Mouse (Mus musculus) midbrain, embryonic 11.5 days (tissue): ENCODE results near the gene Rasgrp2. TPM values are rescaled to one million over a fixed set of nuclear protein-coding genes. Genes with fewer than 3 reads are reported as not detected.

ENCODE experiments used
- ATAC-seq: fragments of 200-750 bp; cut with Nextera tagmentation; 2 replicates; pipeline ENCODE4 v1.8.0; 2017; ENCODE audit warnings: moderate TSS enrichment, moderate library complexity; ENCODE audit not compliant: low FRiP score
- DNase-seq: peaks from one replicate; pipeline ENCODE4 v3.0.0; 2015; ENCODE audit warnings: low spot score; ENCODE audit errors: missing footprints
- H3K27ac ChIP-seq: fragments of 300-500 bp; sonication (generic); 2 replicates; pipeline ENCODE4 v1.5.1; 2014; ENCODE audit warnings: low read depth, low read length
- H3K27me3 ChIP-seq: fragments of 300-500 bp; sonication (generic); 2 replicates; pipeline ENCODE4 v1.6.1; 2014; ENCODE audit warnings: mild to moderate bottlenecking, low read length, moderate library complexity, mixed read lengths; ENCODE audit not compliant: control insufficient read depth, insufficient read depth
- H3K36me3 ChIP-seq: fragments of 300-500 bp; sonication (generic); 2 replicates; pipeline ENCODE4 v1.6.1; 2014; ENCODE audit warnings: mild to moderate bottlenecking, low read length, moderate library complexity, mixed read lengths; ENCODE audit not compliant: control insufficient read depth, insufficient read depth
- H3K4me1 ChIP-seq: fragments of 300-500 bp; sonication (generic); 2 replicates; pipeline ENCODE4 v1.6.1; 2014; ENCODE audit warnings: low read length; ENCODE audit not compliant: control insufficient read depth, insufficient read depth
- H3K4me2 ChIP-seq: fragments of 300-500 bp; sonication (generic); 2 replicates; pipeline ENCODE4 v1.6.1; 2014; ENCODE audit warnings: mild to moderate bottlenecking, moderate library complexity
- H3K4me3 ChIP-seq: fragments of 300-500 bp; sonication (generic); 2 replicates; pipeline ENCODE4 v1.5.1; 2014; ENCODE audit warnings: low read depth, low read length
- H3K9ac ChIP-seq: fragments of 300-500 bp; sonication (generic); 2 replicates; pipeline ENCODE4 v1.6.1; 2014; ENCODE audit warnings: low read length
- H3K9me3 ChIP-seq: fragments of 300-500 bp; sonication (generic); 2 replicates; pipeline ENCODE4 v1.6.1; 2016; ENCODE audit warnings: low read length; ENCODE audit not compliant: control insufficient read depth
- WGBS: fragments of 180-500 bp; shearing (Covaris S2); extraction: QIAGEN DNeasy Blood & Tissue Kit; methylation state at CpG from one replicate; pipeline ENCODE4 v1.1.7; 2014; 5-methylcytosine and 5-hydroxymethylcytosine counted together
- polyA plus RNA-seq: library from polyadenylated mRNA; unstranded; fragments of >200 nt; fragmentation: Nextera tagmentation; extraction: Ambion mirVana; gene quantifications from 2 replicates; pipeline ENCODE4 v1.2.1, GENCODE M21; 2014

Gene Rasgrp2
- polyA plus RNA-seq, 1 experiment from 2014 or later = 16.8 TPM

- peak; percentile 69 for ATAC-seq
- H3K9me3 ChIP-seq = no peaks in the 10 kb centered on the region
- no peaks in the 10 kb centered on the region for H3K36me3 ChIP-seq
- H3K27ac ChIP-seq = no peak overlapping the region
- peak overlapping the region; percentile 60 for H3K4me3 ChIP-seq
- WGBS = 1% methylated on average over 39 of the region's 39 CpGs
- H3K4me1 ChIP-seq = peaks cover 23% of the 10 kb centered on the region
- H3K9ac ChIP-seq = peak overlapping the region; percentile 70
- peak; percentile 96 for DNase-seq
- H3K4me2 ChIP-seq = peak overlapping the region; percentile 100
- H3K27me3 ChIP-seq = peaks cover 31% of the 10 kb centered on the region
Measured at GRCm38 (mm10) chr19:6398447-6399284, 474 bp upstream of the Rasgrp2 start.

DNA sequence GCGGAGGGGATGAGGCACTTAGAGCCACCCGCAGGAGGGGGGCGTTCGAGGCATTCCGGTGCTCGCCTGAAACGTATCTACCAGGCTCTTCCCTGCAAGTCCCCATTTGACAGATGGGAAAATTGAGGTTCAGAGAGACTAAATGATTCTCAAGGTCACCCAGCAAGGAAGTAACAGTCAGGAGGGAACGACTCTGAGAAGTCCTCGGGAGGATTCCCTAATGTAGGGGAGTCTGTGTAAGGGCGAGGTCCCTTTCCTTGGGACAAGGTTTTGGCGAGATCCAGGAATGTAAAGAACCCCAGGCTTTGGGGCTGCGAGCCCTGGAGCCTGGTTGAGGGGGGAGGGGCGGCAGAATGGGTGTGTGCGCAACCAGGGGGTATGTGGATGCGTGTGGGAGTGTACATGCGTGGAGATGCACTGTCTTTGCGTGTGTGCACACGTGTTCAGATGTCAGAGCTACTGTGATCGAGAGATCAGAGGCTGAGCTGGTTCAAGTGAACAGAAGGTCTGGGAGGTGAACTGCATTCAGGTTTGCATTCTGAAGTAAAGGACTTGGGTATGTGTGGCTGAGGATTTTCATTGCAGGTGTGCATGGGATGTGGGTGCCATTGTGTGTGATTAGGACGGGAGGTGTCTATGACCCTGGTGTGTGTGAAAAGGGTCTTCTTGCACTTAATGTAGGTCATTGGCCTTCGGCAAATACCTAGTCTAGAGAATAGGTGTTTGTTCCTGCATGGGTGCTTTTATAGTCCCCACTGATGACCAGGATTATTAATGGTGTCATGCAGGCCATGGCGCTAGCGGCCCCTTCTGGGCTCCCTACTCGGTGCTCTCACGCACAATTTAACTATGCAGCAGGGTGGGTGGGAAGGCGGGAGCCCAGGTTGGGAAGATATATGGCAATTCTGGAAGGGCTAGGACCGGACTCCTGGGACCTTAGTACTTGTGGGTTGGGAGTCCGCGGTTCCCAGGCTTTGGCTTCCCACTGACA lies 1.3 kb downstream of the Rasgrp2 start:
- Histone ChIP-seq H3K27me3 (peaks cover 31% of the 10 kb centered on the region), H3K4me1 (peaks cover 23% of the 10 kb centered on the region), H3K9me3 (no peaks in the 10 kb centered on the region), H3K36me3 (no peaks in the 10 kb centered on the region), H3K27ac (no peak overlapping the region), H3K4me2 (peak overlapping the region; percentile 100), H3K4me3 (peak overlapping the region; percentile 60), H3K9ac (peak overlapping the region; percentile 70)
- ATAC-seq (no peak), DNase-seq (peak; percentile 92)
- WGBS = 4% methylated on average over 29 of the region's 29 CpGs

- no peaks in the 10 kb centered on the region for H3K36me3 ChIP-seq
- H3K27ac ChIP-seq = no peak overlapping the region
- peak overlapping the region; percentile 44 for H3K4me2 ChIP-seq
- H3K27me3 ChIP-seq = peaks cover 31% of the 10 kb centered on the region
- peak overlapping the region; percentile 23 for H3K4me3 ChIP-seq
- under 1% methylated on average over 31 of the region's 32 CpGs for WGBS
- peak overlapping the region; percentile 36; the same call in 1 of the 2 replicates for H3K9ac ChIP-seq
- peaks cover 23% of the 10 kb centered on the region for H3K4me1 ChIP-seq
- DNase-seq (peak; percentile 98), ATAC-seq (peak; percentile 36)
- no peaks in the 10 kb centered on the region for H3K9me3 ChIP-seq
Measured at GRCm38 (mm10) chr19:6401131-6401815, 2.1 kb downstream of the Rasgrp2 start.

- 13% methylated on average over 9 of the region's 9 CpGs for WGBS
- no peak overlapping the region for H3K27ac ChIP-seq
- no peak overlapping the region for H3K9ac ChIP-seq
- H3K4me1 ChIP-seq = peaks cover 23% of the 10 kb centered on the region
- peak overlapping the region; percentile 44; the same call in 1 of the 2 replicates for H3K4me2 ChIP-seq
- ATAC-seq (no peak), DNase-seq (no peak)
- no peak overlapping the region; the same call in 1 of the 2 replicates for H3K4me3 ChIP-seq
- H3K36me3 ChIP-seq = no peaks in the 10 kb centered on the region
- H3K9me3 ChIP-seq = no peaks in the 10 kb centered on the region
- H3K27me3 ChIP-seq = peaks cover 31% of the 10 kb centered on the region
Measured at GRCm38 (mm10) chr19:6401951-6402350, 2.8 kb downstream of the Rasgrp2 start.

GRCm38 (mm10) chr19:6403869-6404268 lies 4.7 kb downstream of the Rasgrp2 start:
- Histone ChIP-seq H3K9ac (no peak overlapping the region), H3K27me3 (peaks cover 31% of the 10 kb centered on the region), H3K9me3 (no peaks in the 10 kb centered on the region), H3K36me3 (no peaks in the 10 kb centered on the region), H3K4me2 (no peak overlapping the region), H3K4me1 (peaks cover 16% of the 10 kb centered on the region), H3K27ac (no peak overlapping the region), H3K4me3 (no peak overlapping the region)
- WGBS = 85% methylated on average over 10 of the region's 10 CpGs
- ATAC-seq (no peak), DNase-seq (no peak)

- H3K4me3 ChIP-seq = no peak overlapping the region
- no peak overlapping the region for H3K4me2 ChIP-seq
- no peaks in the 10 kb centered on the region for H3K9me3 ChIP-seq
- DNase-seq (no peak), ATAC-seq (no peak)
- H3K9ac ChIP-seq = no peak overlapping the region
- H3K36me3 ChIP-seq = no peaks in the 10 kb centered on the region
- H3K27me3 ChIP-seq = peaks cover 23% of the 10 kb centered on the region
- 61% methylated on average over 10 of the region's 10 CpGs for WGBS
- peaks cover 12% of the 10 kb centered on the region for H3K4me1 ChIP-seq
- no peak overlapping the region for H3K27ac ChIP-seq
Measured at GRCm38 (mm10) chr19:6405433-6405832, 6.3 kb downstream of the Rasgrp2 start.

DNA sequence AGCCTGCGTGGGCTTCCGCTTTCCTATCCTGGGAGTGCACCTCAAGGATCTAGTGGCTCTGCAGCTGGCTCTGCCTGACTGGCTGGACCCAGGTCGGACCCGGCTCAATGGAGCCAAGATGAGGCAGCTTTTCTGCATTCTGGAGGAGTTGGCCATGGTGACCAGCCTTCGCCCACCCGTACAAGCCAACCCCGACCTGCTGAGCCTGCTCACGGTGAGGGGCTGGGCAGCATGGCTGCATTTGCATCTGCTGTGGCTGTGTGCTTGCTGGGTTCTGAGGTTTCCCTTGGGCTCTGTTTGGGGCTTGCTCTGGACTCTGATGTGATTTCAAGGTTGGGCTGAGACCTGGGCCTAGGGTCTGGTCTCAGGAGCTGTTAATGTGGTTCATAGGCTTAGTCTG lies 8.0 kb downstream of the Rasgrp2 start:
- Histone ChIP-seq H3K4me3 (no peak overlapping the region), H3K9ac (no peak overlapping the region), H3K4me2 (no peak overlapping the region), H3K4me1 (peaks cover 2% of the 10 kb centered on the region; the same call in 1 of the 2 replicates), H3K9me3 (no peaks in the 10 kb centered on the region), H3K27me3 (peaks cover 11% of the 10 kb centered on the region; the same call in 1 of the 2 replicates), H3K36me3 (no peaks in the 10 kb centered on the region), H3K27ac (no peak overlapping the region)
- WGBS = 80% methylated on average over 8 of the region's 8 CpGs
- no peak for ATAC-seq
- DNase-seq = no peak

DNA sequence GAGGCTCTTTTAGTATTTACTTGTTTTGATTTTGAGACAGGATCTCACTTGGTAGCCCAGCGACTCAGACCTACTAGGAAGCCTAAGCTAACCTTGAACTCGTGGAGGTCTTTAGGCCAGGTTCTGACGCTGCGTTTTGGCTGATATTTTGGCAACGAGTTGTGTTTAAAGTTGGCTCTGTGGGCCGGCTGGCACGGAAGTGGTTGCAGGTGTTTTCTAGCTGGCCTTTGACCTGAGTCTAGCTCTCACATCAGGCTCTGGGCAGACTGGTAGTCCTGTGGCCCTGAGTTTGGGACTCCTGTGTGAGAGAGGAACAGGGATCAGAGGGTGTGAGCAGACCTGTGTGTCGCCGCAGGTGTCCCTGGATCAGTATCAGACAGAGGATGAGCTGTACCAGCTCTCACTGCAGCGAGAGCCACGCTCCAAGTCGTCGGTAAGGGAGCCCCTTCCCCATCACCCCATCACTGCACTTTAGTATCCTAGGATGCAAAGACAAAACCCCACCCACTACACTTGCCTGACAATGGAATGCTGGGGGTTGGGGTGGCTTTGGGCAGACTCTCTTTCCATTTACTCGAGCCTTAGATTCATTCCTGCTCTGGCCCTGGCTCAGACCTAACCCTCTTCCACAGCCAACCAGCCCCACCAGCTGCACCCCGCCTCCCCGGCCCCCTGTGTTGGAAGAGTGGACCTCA lies 8.8 kb downstream of the Rasgrp2 start:
- ATAC-seq (no peak), DNase-seq (no peak)
- Histone ChIP-seq H3K27ac (no peak overlapping the region), H3K27me3 (peaks cover 3% of the 10 kb centered on the region; the same call in 1 of the 2 replicates), H3K36me3 (no peaks in the 10 kb centered on the region), H3K9me3 (no peaks in the 10 kb centered on the region), H3K4me2 (no peak overlapping the region), H3K4me3 (no peak overlapping the region), H3K9ac (no peak overlapping the region), H3K4me1 (peaks cover 2% of the 10 kb centered on the region; the same call in 1 of the 2 replicates)
- 47% methylated on average over 16 of the region's 16 CpGs for WGBS
